Mouse (Mus musculus) liver, adult 2 months (tissue): Measurements from ENCODE around the gene Teddm2. TPM values are rescaled to one million over a fixed set of nuclear protein-coding genes. Genes with fewer than 3 reads are reported as not detected.

Experiments used
- DNase-seq: peaks from one replicate; pipeline ENCODE4 v3.0.0-alpha.2; 2011; ENCODE audit warnings: low read depth, low spot score; ENCODE audit errors: extremely low read depth
- H3K27ac ChIP-seq: fragments of 200-500 bp; replicated peaks from 2 replicates; pipeline ENCODE4 v1.5.1; 2012; ENCODE audit warnings: low read depth, mild to moderate bottlenecking, control low read depth, inconsistent platforms, low read length; ENCODE audit not compliant: insufficient read depth
- H3K27me3 ChIP-seq: fragments of 200-500 bp; 2 replicates; pipeline ENCODE4 v1.6.1; 2012; ENCODE audit warnings: mild to moderate bottlenecking, moderate library complexity, low read length, inconsistent platforms; ENCODE audit not compliant: control insufficient read depth, insufficient read depth
- H3K36me3 ChIP-seq: fragments of 200-500 bp; 2 replicates; pipeline ENCODE4 v1.6.1; 2012; ENCODE audit warnings: low read length, inconsistent platforms; ENCODE audit not compliant: control insufficient read depth, insufficient read depth
- H3K4me1 ChIP-seq: fragments of 200-500 bp; 2 replicates; pipeline ENCODE4 v1.6.1; 2011; ENCODE audit warnings: low read length; ENCODE audit not compliant: control insufficient read depth, insufficient read depth
- H3K4me3 ChIP-seq: fragments of 200-500 bp; 2 replicates; pipeline ENCODE4 v1.5.1; 2011; ENCODE audit warnings: low read depth, mild to moderate bottlenecking, control low read depth, low read length, moderate library complexity; ENCODE audit not compliant: insufficient read depth
- H3K79me2 ChIP-seq: fragments of 200-500 bp; 2 replicates; pipeline ENCODE4 v1.6.1; 2012; ENCODE audit warnings: inconsistent platforms, mild to moderate bottlenecking, low read length, moderate library complexity; ENCODE audit not compliant: control insufficient read depth, insufficient read depth
- H3K9ac ChIP-seq: fragments of 200-500 bp; 2 replicates; pipeline ENCODE4 v1.6.1; 2012; ENCODE audit warnings: low read depth, mild to moderate bottlenecking, control low read depth, inconsistent platforms, low read length
- CTCF ChIP-seq: fragments of 200-500 bp; IDR thresholded peaks from 2 replicates; pipeline ENCODE4 v1.5.1; 2011; ENCODE audit warnings: low read depth, low read length, control low read depth
- POLR2A ChIP-seq: fragments of 200-500 bp; IDR thresholded peaks from 2 replicates; pipeline ENCODE4 v1.6.1; 2011; ENCODE audit warnings: low read length, control low read depth; ENCODE audit not compliant: insufficient read depth; ENCODE audit errors: extremely low read depth
- WGBS: fragments of 180-500 bp; shearing (Covaris S2); methylation state at CpG from one replicate; pipeline ENCODE4 v1.1.7; 2018; 5-methylcytosine and 5-hydroxymethylcytosine counted together
- polyA plus RNA-seq: library from polyadenylated mRNA; depleted of rRNA; stranded (reverse); fragments of >200 nt; gene quantifications from 2 replicates; pipeline ENCODE4 v1.2.3, GENCODE M21; 2012; rRNA removed
- total RNA-seq: library from RNA; depleted of rRNA; stranded (reverse); fragments of >200 nt; gene quantifications from 2 replicates; pipeline ENCODE4 v1.2.3, GENCODE M21; 2014; rRNA removed

Gene Teddm2
- total RNA-seq (0.20 and 0.83 TPM in 2 replicates), polyA plus RNA-seq (0.37 and 0.80 TPM in 2 replicates)

DNA sequence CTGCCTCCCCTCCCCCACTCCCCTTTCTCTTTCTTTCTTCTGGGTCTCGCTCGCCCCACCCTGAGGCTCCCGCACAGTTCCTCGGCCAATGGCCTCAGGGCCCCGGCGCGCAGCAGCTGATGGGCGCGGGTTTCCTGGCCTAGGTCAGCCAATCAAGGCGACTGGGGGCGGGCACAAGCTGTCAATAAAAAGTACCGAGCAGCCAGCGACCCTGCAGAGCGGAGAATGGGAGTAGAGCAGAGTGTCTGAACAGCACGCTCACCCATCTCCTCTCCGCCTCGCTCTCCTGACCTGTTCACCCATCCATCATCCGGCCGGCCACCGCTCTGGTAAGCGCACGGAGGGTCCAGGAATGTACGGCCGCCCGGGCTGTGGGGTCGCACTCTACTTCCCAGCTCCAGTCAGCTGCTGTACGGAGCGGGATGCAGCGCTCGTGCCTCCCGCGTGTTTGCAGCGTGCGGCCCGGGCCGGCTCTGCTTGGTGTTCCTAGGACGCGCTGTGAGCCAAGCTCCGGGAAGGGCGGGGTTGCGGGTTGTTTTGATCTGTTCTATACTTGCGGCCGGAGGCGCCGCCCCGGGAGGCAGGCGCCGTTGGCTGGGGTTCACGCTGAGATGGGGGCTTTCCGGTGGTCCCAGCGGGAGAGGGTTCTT lies at the start of gene Teddm2, which contains the start of gene Glul:
Gene Teddm2 (minus strand): TSS at position 498 of the 650 bp plus-strand sequence.
Gene Glul (plus strand): TSS at position 214 of the 650 bp plus-strand sequence.
- no peak for TF ChIP-seq CTCF
- peak; percentile 100 for TF ChIP-seq POLR2A
- Histone ChIP-seq H3K4me3 (peak within 1 kb of the TSS; percentile 88), H3K79me2 (peaks cover 16% of the 10 kb centered on the region; the same call in 1 of the 2 replicates), H3K27me3 (no peaks in the 10 kb centered on the region), H3K27ac (peak within 1 kb of the TSS; percentile 91), H3K36me3 (peaks cover 23% of the 10 kb centered on the region), H3K9ac (peak within 1 kb of the TSS; percentile 96), H3K4me1 (peaks cover 11% of the 10 kb centered on the region; the same call in 1 of the 2 replicates)
- under 1% methylated on average over 51 of the region's 51 CpGs for WGBS
- DNase-seq: peak; percentile 78

DNA sequence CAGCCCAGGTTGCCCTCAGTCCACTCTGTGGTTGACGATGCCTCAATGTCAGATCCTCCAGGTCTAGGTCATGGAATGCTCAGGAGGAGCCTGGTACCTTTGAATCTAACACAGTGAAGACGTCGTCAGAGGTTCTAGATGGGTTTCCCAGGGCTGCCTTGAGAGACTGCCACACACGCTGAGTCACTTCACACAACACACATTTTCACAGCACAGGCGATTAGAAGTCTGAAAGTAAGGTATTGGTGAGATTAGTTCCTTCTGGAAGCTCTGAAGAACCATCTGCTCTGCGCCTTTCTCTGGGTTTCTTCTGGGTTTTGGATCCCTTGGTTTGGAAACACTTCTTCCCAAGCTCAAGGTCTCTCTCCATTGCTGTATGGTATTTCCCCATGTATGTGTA lies 47.8 kb upstream of the Teddm2 start:
- no peak for TF ChIP-seq CTCF
- no peak for TF ChIP-seq POLR2A
- H3K79me2 ChIP-seq: no peaks in the 10 kb centered on the region
- H3K9ac ChIP-seq: no peak overlapping the region
- WGBS: 95% methylated on average over 6 of the region's 6 CpGs
- no peak overlapping the region for H3K4me3 ChIP-seq
- H3K36me3 ChIP-seq: no peaks in the 10 kb centered on the region
- no peak overlapping the region for H3K27ac ChIP-seq
- no peaks in the 10 kb centered on the region for H3K27me3 ChIP-seq
- H3K4me1 ChIP-seq: peaks cover 3% of the 10 kb centered on the region; the same call in 1 of the 2 replicates
- no peak for DNase-seq

DNA sequence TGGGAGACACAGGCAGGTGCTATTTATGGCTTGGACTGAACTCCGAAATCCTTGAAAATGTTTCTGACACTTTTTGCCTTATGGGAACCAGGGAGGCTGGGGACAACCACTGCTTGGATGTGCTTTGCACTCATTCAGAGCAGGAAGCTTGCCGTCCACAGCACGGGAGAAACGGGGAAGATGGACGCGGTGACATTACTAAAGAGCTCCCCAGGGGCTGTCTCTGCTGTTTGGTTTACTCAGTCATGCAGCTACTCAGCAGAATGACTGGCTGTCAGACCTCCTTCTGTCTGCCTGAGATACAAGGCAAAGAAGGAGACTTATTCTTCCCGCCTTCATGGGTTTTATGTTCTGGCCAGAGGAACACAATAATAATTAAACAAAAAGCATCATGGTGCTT lies 46.9 kb upstream of the Teddm2 start:
- Histone ChIP-seq H3K27ac (no peak overlapping the region), H3K27me3 (no peaks in the 10 kb centered on the region), H3K4me3 (no peak overlapping the region), H3K36me3 (no peaks in the 10 kb centered on the region), H3K79me2 (no peaks in the 10 kb centered on the region), H3K4me1 (peaks cover 3% of the 10 kb centered on the region; the same call in 1 of the 2 replicates), H3K9ac (no peak overlapping the region)
- WGBS: 75% methylated on average over 7 of the region's 7 CpGs
- TF ChIP-seq CTCF (no peak), POLR2A (no peak)
- no peak for DNase-seq

DNA sequence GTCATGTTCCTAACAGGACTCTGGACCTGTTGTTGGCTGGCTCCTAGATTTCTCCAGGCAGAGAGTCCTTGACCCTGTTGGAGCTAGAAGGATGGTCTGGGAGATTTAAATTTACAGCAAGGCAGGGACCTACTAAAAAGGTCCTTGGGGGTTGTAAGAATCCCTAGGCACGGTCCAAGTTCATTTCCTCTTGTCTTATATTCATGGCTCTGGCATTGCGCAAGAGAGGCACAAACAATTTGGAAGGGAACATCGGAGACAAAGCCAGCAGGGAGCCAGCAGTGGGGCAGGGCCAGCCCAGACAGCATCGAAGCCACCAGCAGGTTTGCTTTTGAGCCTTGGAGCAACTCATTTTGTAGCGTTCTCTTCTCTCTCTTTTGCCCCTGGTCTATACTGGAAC lies 45.2 kb upstream of the Teddm2 start:
- TF ChIP-seq POLR2A: no peak
- TF ChIP-seq CTCF: no peak
- no peaks in the 10 kb centered on the region for H3K79me2 ChIP-seq
- no peak overlapping the region for H3K27ac ChIP-seq
- peak; percentile 52 for DNase-seq
- H3K4me3 ChIP-seq: no peak overlapping the region
- peaks cover 3% of the 10 kb centered on the region; the same call in 1 of the 2 replicates for H3K4me1 ChIP-seq
- H3K27me3 ChIP-seq: no peaks in the 10 kb centered on the region
- WGBS: 41% methylated on average over 5 of the region's 5 CpGs
- no peak overlapping the region for H3K9ac ChIP-seq
- no peaks in the 10 kb centered on the region for H3K36me3 ChIP-seq

DNA sequence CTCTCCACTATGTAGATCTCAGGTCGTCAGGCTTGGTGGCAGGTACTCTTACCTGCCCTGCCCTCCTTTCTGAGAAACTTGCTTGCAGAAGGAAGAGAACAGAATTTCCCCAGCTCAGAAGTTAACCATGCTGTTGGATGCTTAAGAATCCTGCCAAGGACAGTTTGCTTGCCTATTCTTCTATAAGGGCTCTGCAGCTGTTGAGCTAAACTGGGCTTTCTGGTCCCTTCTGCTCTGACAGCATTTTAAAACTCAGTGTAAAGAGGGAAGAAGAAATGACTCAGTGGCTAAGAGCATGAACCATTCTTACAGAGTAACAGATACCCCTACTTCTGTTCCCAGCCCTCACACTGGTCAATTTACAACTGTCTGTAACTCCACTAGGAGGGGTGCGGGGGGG lies 41.0 kb upstream of the Teddm2 start:
- Histone ChIP-seq H3K79me2 (no peaks in the 10 kb centered on the region), H3K9ac (no peak overlapping the region), H3K4me3 (no peak overlapping the region), H3K27ac (no peak overlapping the region), H3K4me1 (peaks cover 3% of the 10 kb centered on the region; the same call in 1 of the 2 replicates), H3K36me3 (no peaks in the 10 kb centered on the region), H3K27me3 (no peaks in the 10 kb centered on the region)
- DNase-seq: no peak
- WGBS: 88% methylated on average over 2 of the region's 2 CpGs
- TF ChIP-seq POLR2A (no peak), CTCF (no peak)

DNA sequence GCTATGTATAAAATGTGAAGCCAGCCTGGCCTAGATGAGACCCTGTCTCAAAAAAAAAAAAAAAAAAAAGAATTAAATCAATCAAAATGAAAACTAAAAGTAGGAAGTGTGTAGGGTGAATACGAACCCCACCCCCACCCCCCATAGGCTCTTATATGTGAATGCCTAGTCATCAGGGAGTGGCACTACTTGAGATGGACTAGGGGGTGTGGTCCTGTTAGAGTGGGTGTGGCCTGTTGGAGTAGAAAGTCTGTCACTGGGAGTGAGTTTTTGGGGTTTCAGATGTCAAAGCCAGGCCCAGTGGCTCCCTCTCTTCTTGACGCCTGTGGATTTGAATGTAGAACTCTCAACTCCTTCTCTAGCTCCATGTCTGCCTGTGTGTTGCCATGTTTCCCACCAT lies 37.0 kb upstream of the Teddm2 start:
- TF ChIP-seq CTCF: no peak
- TF ChIP-seq POLR2A: no peak
- WGBS: 98% methylated on average over 2 of the region's 2 CpGs
- no peak for DNase-seq
- no peak overlapping the region for H3K4me3 ChIP-seq
- no peaks in the 10 kb centered on the region for H3K4me1 ChIP-seq
- H3K9ac ChIP-seq: no peak overlapping the region
- H3K79me2 ChIP-seq: no peaks in the 10 kb centered on the region
- no peaks in the 10 kb centered on the region for H3K27me3 ChIP-seq
- H3K27ac ChIP-seq: no peak overlapping the region
- no peaks in the 10 kb centered on the region for H3K36me3 ChIP-seq
